19 mouse cellular contexts compared by ENCODE assay signal in genomic region chr12:26143411-26143810, GRCm38 (mm10).
DNase-seq lines count a peak whose midpoint lies in the region; ATAC-seq and TF ChIP-seq lines count a peak whose summit lies in the region.
"Had no signal": no experiment of that assay in that cellular context is flagged by ENCODE, and none has a peak within 500 bp of the region (broad histone marks: within the 10 kb centered on the region; RNA-seq: fewer than 3 reads in every experiment).

No protein-coding gene starts in this region.

- H3K9me3 ChIP-seq in forebrain, embryonic 13.5 days (replicated peaks) = no peaks in the 10 kb centered on the region
- no peaks in the 10 kb centered on the region for H3K9me3 ChIP-seq in forebrain, embryonic 12.5 days
- no peaks in the 10 kb centered on the region for H3K9me3 ChIP-seq in kidney, embryonic 16.5 days (ENCODE audit: low read length)
- no peaks in the 10 kb centered on the region for H3K9me3 ChIP-seq in kidney, embryonic 14.5 days (ENCODE audit: control insufficient read depth, low read length)
- no peaks in the 10 kb centered on the region for H3K9me3 ChIP-seq in forebrain, postnatal 0 days (ENCODE audit: low read length)
- no peaks in the 10 kb centered on the region for H3K9me3 ChIP-seq in neural tube, embryonic 15.5 days (replicated peaks)
- H3K9me3 ChIP-seq: embryonic facial prominence, embryonic 13.5 days; limb, embryonic 10.5 days; liver, embryonic 12.5 days had no signal

- 47% methylated on average over 6 of the region's 6 CpGs for WGBS in forebrain, embryonic 13.5 days
- WGBS in forebrain, embryonic 12.5 days = 60% methylated on average over 6 of the region's 6 CpGs
- 32% methylated on average over 6 of the region's 6 CpGs for WGBS in kidney, embryonic 16.5 days
- WGBS in kidney, embryonic 14.5 days = 35% methylated on average over 6 of the region's 6 CpGs
- 29% methylated on average over 6 of the region's 6 CpGs for WGBS in forebrain, postnatal 0 days
- WGBS in neural tube, embryonic 15.5 days = 31% methylated on average over 6 of the region's 6 CpGs

- ATAC-seq in forebrain, embryonic 13.5 days = peak; percentile 74
- ATAC-seq in forebrain, embryonic 12.5 days (ENCODE audit: low FRiP score) = no peak
- ATAC-seq in kidney, embryonic 16.5 days (ENCODE audit: low FRiP score, low TSS enrichment) = peak; percentile 19; the same call in 1 of the 2 replicates
- no peak for ATAC-seq in kidney, embryonic 14.5 days (ENCODE audit: low FRiP score, low TSS enrichment)
- peak; percentile 42; the same call in 1 of the 2 replicates for ATAC-seq in forebrain, postnatal 0 days
- ATAC-seq in neural tube, embryonic 15.5 days (ENCODE audit: low FRiP score) = no peak
- ATAC-seq: CD4-positive, CD25-positive, alpha-beta regulatory T cell, adult 4 months; liver, embryonic 12.5 days had no signal

- H3K4me3 ChIP-seq in forebrain, embryonic 13.5 days = no peak overlapping the region
- H3K4me3 ChIP-seq in forebrain, embryonic 12.5 days (replicated peaks) = no peak overlapping the region
- H3K4me3 ChIP-seq in kidney, embryonic 16.5 days (ENCODE audit: low read length) = no peak overlapping the region
- H3K4me3 ChIP-seq in kidney, embryonic 14.5 days (ENCODE audit: low read length) = no peak overlapping the region
- H3K4me3 ChIP-seq in forebrain, postnatal 0 days (ENCODE audit: low read depth, low read length) = no peak overlapping the region
- no peak overlapping the region for H3K4me3 ChIP-seq in neural tube, embryonic 15.5 days (replicated peaks)
- H3K4me3 ChIP-seq: embryonic facial prominence, embryonic 13.5 days; limb, embryonic 10.5 days; liver, embryonic 12.5 days had no signal

- no peak for TF ChIP-seq CTCF in forebrain, postnatal 0 days (IDR thresholded peaks at IDR 0.05; ENCODE audit: low read depth)

- no peak for DNase-seq in forebrain, postnatal 0 days
- DNase-seq in right cerebral cortex, postnatal 4 days = no peak
- DNase-seq in urinary bladder, postnatal 14 days (ENCODE audit: low spot score) = no peak
- DNase-seq: adrenal gland, postnatal 36 days; cerebellum, adult 8-10 months; heart, adult 18-20 months; lung, embryonic 14.5 days; lung, postnatal 4 days had no signal

- 0 out of 2 replicates have a peak, but pooled peaks cover 3% of the 10 kb centered on the region for H3K4me1 ChIP-seq in forebrain, embryonic 13.5 days
- peaks cover 7% of the 10 kb centered on the region; the same call in 1 of the 2 replicates for H3K4me1 ChIP-seq in forebrain, embryonic 12.5 days
- no peaks in the 10 kb centered on the region for H3K4me1 ChIP-seq in kidney, embryonic 16.5 days (ENCODE audit: insufficient read depth, low read length)
- no peaks in the 10 kb centered on the region for H3K4me1 ChIP-seq in kidney, embryonic 14.5 days (ENCODE audit: control insufficient read depth, insufficient read depth, low read length)
- no peaks in the 10 kb centered on the region for H3K4me1 ChIP-seq in forebrain, postnatal 0 days (ENCODE audit: insufficient read depth)
- H3K4me1 ChIP-seq in neural tube, embryonic 15.5 days = peaks cover 7% of the 10 kb centered on the region; the same call in 1 of the 2 replicates
- H3K4me1 ChIP-seq: limb, embryonic 10.5 days; liver, embryonic 12.5 days had no signal

- no peaks in the 10 kb centered on the region for H3K36me3 ChIP-seq in forebrain, embryonic 13.5 days (ENCODE audit: poor library complexity, severe bottlenecking)
- H3K36me3 ChIP-seq in forebrain, embryonic 12.5 days (replicated peaks) = no peaks in the 10 kb centered on the region
- no peaks in the 10 kb centered on the region for H3K36me3 ChIP-seq in kidney, embryonic 16.5 days (ENCODE audit: insufficient read depth, low read length)
- no peaks in the 10 kb centered on the region for H3K36me3 ChIP-seq in kidney, embryonic 14.5 days (ENCODE audit: control insufficient read depth, insufficient read depth, low read length)
- no peaks in the 10 kb centered on the region for H3K36me3 ChIP-seq in forebrain, postnatal 0 days (ENCODE audit: insufficient read depth)
- no peaks in the 10 kb centered on the region for H3K36me3 ChIP-seq in neural tube, embryonic 15.5 days
- H3K36me3 ChIP-seq: embryonic facial prominence, embryonic 13.5 days; G1E; limb, embryonic 10.5 days; liver, embryonic 12.5 days had no signal

- no peaks in the 10 kb centered on the region for H3K27me3 ChIP-seq in forebrain, embryonic 13.5 days
- H3K27me3 ChIP-seq in forebrain, embryonic 12.5 days = no peaks in the 10 kb centered on the region
- no peaks in the 10 kb centered on the region for H3K27me3 ChIP-seq in kidney, embryonic 16.5 days (ENCODE audit: insufficient read depth, low read length)
- no peaks in the 10 kb centered on the region for H3K27me3 ChIP-seq in kidney, embryonic 14.5 days (ENCODE audit: control insufficient read depth, insufficient read depth, low read length)
- H3K27me3 ChIP-seq in forebrain, postnatal 0 days (ENCODE audit: insufficient read depth, low read length) = no peaks in the 10 kb centered on the region
- H3K27me3 ChIP-seq in neural tube, embryonic 15.5 days (replicated peaks) = no peaks in the 10 kb centered on the region
- H3K27me3 ChIP-seq: embryonic facial prominence, embryonic 13.5 days; liver, embryonic 12.5 days had no signal

- H3K27ac ChIP-seq in forebrain, embryonic 13.5 days = no peak overlapping the region
- H3K27ac ChIP-seq in forebrain, embryonic 12.5 days = no peak overlapping the region
- H3K27ac ChIP-seq in kidney, embryonic 16.5 days (ENCODE audit: low read length) = no peak overlapping the region
- no peak overlapping the region for H3K27ac ChIP-seq in kidney, embryonic 14.5 days (ENCODE audit: low read depth, low read length)
- H3K27ac ChIP-seq in forebrain, postnatal 0 days (ENCODE audit: low read depth, low read length) = no peak overlapping the region
- 0 out of 2 replicates have a peak overlapping the region, but pooled peaks have one; percentile 13 for H3K27ac ChIP-seq in neural tube, embryonic 15.5 days (replicated peaks)
- H3K27ac ChIP-seq: embryonic facial prominence, embryonic 13.5 days; limb, embryonic 10.5 days; liver, embryonic 12.5 days had no signal

- no peak overlapping the region for H3K4me2 ChIP-seq in forebrain, embryonic 13.5 days
- no peak overlapping the region for H3K4me2 ChIP-seq in forebrain, embryonic 12.5 days
- H3K4me2 ChIP-seq in kidney, embryonic 16.5 days (replicated peaks; ENCODE audit: low read depth, low read length) = no peak overlapping the region
- no peak overlapping the region for H3K4me2 ChIP-seq in kidney, embryonic 14.5 days (replicated peaks; ENCODE audit: low read depth, low read length)
- no peak overlapping the region for H3K4me2 ChIP-seq in forebrain, postnatal 0 days (ENCODE audit: low read depth)
- no peak overlapping the region for H3K4me2 ChIP-seq in neural tube, embryonic 15.5 days
- H3K4me2 ChIP-seq: embryonic facial prominence, embryonic 13.5 days; liver, embryonic 12.5 days; lung, embryonic 14.5 days; midbrain, embryonic 11.5 days had no signal

- H3K9ac ChIP-seq in forebrain, embryonic 13.5 days = no peak overlapping the region
- H3K9ac ChIP-seq in forebrain, embryonic 12.5 days = no peak overlapping the region
- H3K9ac ChIP-seq in kidney, embryonic 16.5 days (replicated peaks; ENCODE audit: low read length) = no peak overlapping the region
- no peak overlapping the region for H3K9ac ChIP-seq in kidney, embryonic 14.5 days (ENCODE audit: low read depth, low read length)
- H3K9ac ChIP-seq in forebrain, postnatal 0 days = no peak overlapping the region
- no peak overlapping the region for H3K9ac ChIP-seq in neural tube, embryonic 15.5 days (replicated peaks)
- H3K9ac ChIP-seq: embryonic facial prominence, embryonic 13.5 days; liver, embryonic 12.5 days; lung, embryonic 14.5 days had no signal

Comparison
In these comparisons a context has a peak if more than half of its experiments do, and no peak if none do; other contexts are left out.
1. ATAC-seq: peak in forebrain, embryonic 13.5 days (single experiment), kidney, embryonic 16.5 days (single experiment) and forebrain, postnatal 0 days (single experiment); none in forebrain, embryonic 12.5 days (single experiment), kidney, embryonic 14.5 days (single experiment) and neural tube, embryonic 15.5 days (single experiment).